Mouse (Mus musculus): ENCODE results near the gene Zdhhc6.

The Zdhhc6 gene

GRCm38 (mm10) chr19:55299378-55299777 lies 16.5 kb downstream of the Zdhhc6 start:
- no peak for DNase-seq

GRCm38 (mm10) chr19:55297961-55298360 lies 17.9 kb downstream of the Zdhhc6 start:
- no peak for DNase-seq

- DNase-seq, result no peak
Measured at GRCm38 (mm10) chr19:55297489-55297888, 18.3 kb downstream of the Zdhhc6 start.

GRCm38 (mm10) chr19:55296301-55296700 lies 19.5 kb downstream of the Zdhhc6 start:
- DNase-seq, result no peak

- DNase-seq, result no peak
Measured at GRCm38 (mm10) chr19:55295556-55295955, 20.3 kb downstream of the Zdhhc6 start.

- DNase-seq, result no peak
Measured at GRCm38 (mm10) chr19:55295075-55295474, 20.8 kb downstream of the Zdhhc6 start.

- DNase-seq, result no peak
Measured at GRCm38 (mm10) chr19:55293175-55293574, 22.7 kb downstream of the Zdhhc6 start.

- no peak for DNase-seq
Measured at GRCm38 (mm10) chr19:55292210-55292850, 23.5 kb downstream of the Zdhhc6 start.

GRCm38 (mm10) chr19:55290621-55291270 lies 25.1 kb downstream of the Zdhhc6 start:
- DNase-seq, result no peak

- no peak for DNase-seq
Measured at GRCm38 (mm10) chr19:55288974-55289373, 26.9 kb downstream of the Zdhhc6 start.

GRCm38 (mm10) chr19:55286034-55286433 lies 29.8 kb downstream of the Zdhhc6 start:
- no peak for DNase-seq

GRCm38 (mm10) chr19:55284093-55284492 lies 31.7 kb downstream of the Zdhhc6 start:
- DNase-seq, result no peak

GRCm38 (mm10) chr19:55276770-55277169 lies 39.1 kb downstream of the Zdhhc6 start:
- DNase-seq, result no peak

GRCm38 (mm10) chr19:55276100-55276499 lies 39.7 kb downstream of the Zdhhc6 start:
- no peak for DNase-seq

GRCm38 (mm10) chr19:55273340-55273739 lies 42.5 kb downstream of the Zdhhc6 start:
- no peak for DNase-seq

GRCm38 (mm10) chr19:55271448-55271847 lies 44.4 kb downstream of the Zdhhc6 start:
- DNase-seq, result no peak

- DNase-seq, result no peak
Measured at GRCm38 (mm10) chr19:55269051-55269450, 46.8 kb downstream of the Zdhhc6 start.

GRCm38 (mm10) chr19:55268150-55268549 lies 47.7 kb downstream of the Zdhhc6 start:
- DNase-seq, result no peak

- DNase-seq, result no peak
Measured at GRCm38 (mm10) chr19:55266786-55267185, 49.0 kb downstream of the Zdhhc6 start.

- DNase-seq, result peak; percentile 6 to 7
Measured at GRCm38 (mm10) chr19:55265269-55265668, 50.6 kb downstream of the Zdhhc6 start.

GRCm38 (mm10) chr19:55260389-55261184 lies 55.2 kb downstream of the Zdhhc6 start:
- DNase-seq, result no peak

GRCm38 (mm10) chr19:55258514-55258913 lies 57.3 kb downstream of the Zdhhc6 start:
- DNase-seq, result no peak

GRCm38 (mm10) chr19:55257656-55258375 lies 58.0 kb downstream of the Zdhhc6 start:
- no peak for DNase-seq
